Mouse (Mus musculus) kidney, postnatal 0 days (tissue): ENCODE data around the gene Entpd3. TPM values are rescaled to one million over a fixed set of nuclear protein-coding genes. Genes with fewer than 3 reads are reported as not detected.

Experiments used
- ATAC-seq: fragments of 200-750 bp; cut with Nextera tagmentation; replicated peaks from 2 replicates; pipeline ENCODE4 v1.8.0; 2017; ENCODE audit warnings: low read depth, moderate number of reproducible peaks, moderate TSS enrichment, moderate library complexity; ENCODE audit not compliant: low FRiP score
- DNase-seq: peaks from one replicate; pipeline ENCODE4 v3.0.0-alpha.2; 2016; ENCODE audit warnings: low spot score
- H3K27ac ChIP-seq: fragments of 300-500 bp; sonication (generic); 2 replicates; pipeline ENCODE4 v1.5.1; 2014; ENCODE audit warnings: mild to moderate bottlenecking
- H3K27me3 ChIP-seq: fragments of 300-500 bp; sonication (generic); 2 replicates; pipeline ENCODE4 v1.6.1; 2014; ENCODE audit warnings: low read length, mixed read lengths; ENCODE audit not compliant: insufficient read depth
- H3K36me3 ChIP-seq: fragments of 300-500 bp; sonication (generic); 2 replicates; pipeline ENCODE4 v1.6.1; 2014; ENCODE audit warnings: low read length, mixed read lengths; ENCODE audit not compliant: insufficient read depth
- H3K4me1 ChIP-seq: fragments of 300-500 bp; sonication (generic); replicated peaks from 2 replicates; pipeline ENCODE4 v1.6.1; 2014; ENCODE audit warnings: antibody characterized with exemption, low read length, mixed read lengths; ENCODE audit not compliant: insufficient read depth
- H3K4me2 ChIP-seq: fragments of 300-500 bp; sonication (generic); 2 replicates; pipeline ENCODE4 v1.6.1; 2014; ENCODE audit warnings: mild to moderate bottlenecking, low read length, moderate library complexity, mixed read lengths
- H3K4me3 ChIP-seq: fragments of 300-500 bp; sonication (generic); replicated peaks from 2 replicates; pipeline ENCODE4 v1.5.1; 2014; ENCODE audit warnings: low read depth, low read length
- H3K9ac ChIP-seq: fragments of 300-500 bp; sonication (generic); 2 replicates; pipeline ENCODE4 v1.6.1; 2014; ENCODE audit warnings: low read depth, low read length
- H3K9me3 ChIP-seq: fragments of 300-500 bp; sonication (generic); replicated peaks from 2 replicates; pipeline ENCODE4 v1.6.1; 2016; ENCODE audit warnings: low read length, inconsistent platforms, mixed read lengths
- CTCF ChIP-seq: IDR thresholded peaks from 2 replicates; pipeline ENCODE4 v1.5.1; 2016; ENCODE audit warnings: antibody characterized with exemption, low read depth, mild to moderate bottlenecking, moderate library complexity
- WGBS: fragments of 180-500 bp; shearing (Covaris S2); extraction: QIAGEN DNeasy Blood & Tissue Kit; methylation state at CpG from one replicate; pipeline ENCODE4 v1.1.7; 2014; 5-methylcytosine and 5-hydroxymethylcytosine counted together
- polyA plus RNA-seq: library from polyadenylated mRNA; unstranded; fragments of >200 nt; fragmentation: Nextera tagmentation; extraction: Ambion mirVana; gene quantifications from 2 replicates; pipeline ENCODE4 v1.2.1, GENCODE M21; 2015

Gene Entpd3
- polyA plus RNA-seq, 1 experiment from 2014 or later = 0.71 TPM

DNA sequence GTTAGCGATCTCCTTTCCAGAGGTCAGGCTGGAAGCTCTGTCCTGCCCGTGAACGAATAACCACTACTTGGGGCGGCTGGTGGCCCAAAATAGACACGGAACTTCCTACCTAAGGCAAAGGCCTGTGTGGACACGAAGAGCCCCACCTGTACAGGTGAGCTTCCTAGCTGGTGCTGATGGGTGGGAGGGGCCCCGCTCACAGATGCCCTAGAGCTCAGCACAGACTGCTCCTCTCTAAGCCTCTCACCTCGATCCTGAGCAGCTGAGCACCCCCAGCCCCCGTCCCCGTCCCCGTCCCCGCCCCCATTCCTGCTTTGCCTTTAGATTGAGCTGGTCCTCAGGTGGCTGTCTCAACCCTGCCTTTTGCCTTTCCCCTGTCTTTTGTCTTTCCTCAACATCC is 64.3 kb downstream of the Entpd3 start:
- H3K4me2 ChIP-seq = no peak overlapping the region
- H3K4me3 ChIP-seq = no peak overlapping the region
- no peaks in the 10 kb centered on the region; the same call in 1 of the 2 replicates for H3K4me1 ChIP-seq
- 0 out of 2 replicates have a peak, but pooled peaks cover 3% of the 10 kb centered on the region for H3K36me3 ChIP-seq
- H3K9me3 ChIP-seq = no peaks in the 10 kb centered on the region; the same call in 1 of the 2 replicates
- ATAC-seq (no peak), DNase-seq (no peak)
- no peak overlapping the region for H3K9ac ChIP-seq
- TF ChIP-seq CTCF = no peak
- WGBS = 28% methylated on average over 12 of the region's 12 CpGs
- H3K27me3 ChIP-seq = no peaks in the 10 kb centered on the region
- H3K27ac ChIP-seq = no peak overlapping the region

DNA sequence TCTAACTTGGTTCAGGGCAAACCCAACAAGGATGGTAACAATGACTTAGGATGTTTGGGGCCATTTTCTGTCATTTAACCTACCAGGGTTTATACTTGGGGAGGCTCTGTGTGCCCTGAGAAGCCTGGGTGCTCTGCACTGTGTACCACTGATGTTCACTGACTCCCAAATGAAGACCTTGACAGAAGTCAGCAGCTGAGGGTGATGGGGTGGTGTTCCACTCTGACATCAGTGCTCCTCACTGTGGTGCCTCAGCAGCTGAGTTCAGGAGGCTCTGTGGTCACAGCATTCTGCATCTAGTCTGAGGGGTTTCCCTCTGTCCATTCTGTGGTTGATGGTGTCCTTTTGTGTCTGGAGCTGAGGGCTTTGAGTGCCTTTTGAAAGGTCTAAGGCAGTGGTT is 71.4 kb downstream of the Entpd3 start:
- DNase-seq (no peak), ATAC-seq (no peak)
- Histone ChIP-seq H3K27me3 (no peaks in the 10 kb centered on the region), H3K27ac (no peak overlapping the region), H3K9me3 (no peaks in the 10 kb centered on the region; the same call in 1 of the 2 replicates), H3K9ac (no peak overlapping the region), H3K36me3 (0 out of 2 replicates have a peak, but pooled peaks cover 3% of the 10 kb centered on the region), H3K4me2 (no peak overlapping the region), H3K4me3 (no peak overlapping the region), H3K4me1 (no peaks in the 10 kb centered on the region)
- no peak for TF ChIP-seq CTCF

DNA sequence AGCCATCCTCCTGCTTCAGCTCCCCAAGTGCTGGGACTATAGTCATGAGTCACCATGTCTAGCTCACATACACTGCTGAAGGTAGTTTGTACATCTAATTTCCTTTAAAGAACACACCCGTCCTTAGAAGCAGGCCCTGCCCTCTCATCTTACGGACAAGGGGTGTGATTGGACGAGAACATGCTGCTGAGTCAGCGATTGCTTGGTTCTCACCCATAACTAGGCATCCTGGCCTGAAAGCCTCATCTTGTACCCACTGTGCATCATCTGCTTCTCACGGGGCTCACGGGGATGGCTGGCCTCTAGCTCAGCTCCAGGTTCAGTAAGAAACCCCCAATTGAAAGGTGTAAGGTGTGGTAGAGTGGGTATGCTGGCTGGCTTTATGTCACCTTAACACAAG is 74.4 kb downstream of the Entpd3 start:
- no peaks in the 10 kb centered on the region for H3K27me3 ChIP-seq
- H3K4me3 ChIP-seq = no peak overlapping the region
- H3K27ac ChIP-seq = no peak overlapping the region
- no peaks in the 10 kb centered on the region for H3K36me3 ChIP-seq
- H3K9me3 ChIP-seq = no peaks in the 10 kb centered on the region
- no peaks in the 10 kb centered on the region for H3K4me1 ChIP-seq
- TF ChIP-seq CTCF = no peak
- no peak for ATAC-seq
- H3K4me2 ChIP-seq = no peak overlapping the region
- DNase-seq = no peak
- H3K9ac ChIP-seq = no peak overlapping the region
- WGBS = 91% methylated on average over 6 of the region's 6 CpGs

Other genes starting within 250 kb of the Entpd3 start
- 0.19 and 0.34 TPM in 2 replicates for gene Myrip, start 238.3 kb upstream of the Entpd3 start, polyA plus RNA-seq
- gene Eif1b, start 47.6 kb upstream of the Entpd3 start, polyA plus RNA-seq = 161 and 177 TPM in 2 replicates
- 911 and 953 TPM in 2 replicates for gene Rpl14, start 31.6 kb downstream of the Entpd3 start, polyA plus RNA-seq